Mouse (Mus musculus): ENCODE data around the gene Ephx1. TPM values are rescaled to one million over a fixed set of nuclear protein-coding genes. Genes with fewer than 3 reads are reported as not detected.

The Ephx1 gene
- polyA plus RNA-seq, 1 experiment from 2014 or later, result 3.6 TPM

Other genes with a start within 250 kb of the Ephx1 start
- gene H3f3a, start 207.0 kb downstream of the Ephx1 start, polyA plus RNA-seq (2015; fragmentation: Nextera tagmentation; extraction: Ambion mirVana), result 1,771 and 1,977 TPM in 2 replicates
- gene Sde2, start 169.8 kb downstream of the Ephx1 start, polyA plus RNA-seq (2015; fragmentation: Nextera tagmentation; extraction: Ambion mirVana), result 31.5 and 31.7 TPM in 2 replicates
- gene Lefty2, start 127.8 kb downstream of the Ephx1 start, polyA plus RNA-seq (2015; fragmentation: Nextera tagmentation; extraction: Ambion mirVana), result 0.05 and 0.09 TPM in 2 replicates
- 71.4 and 82.4 TPM in 2 replicates for gene Pycr2, start 116.6 kb downstream of the Ephx1 start, polyA plus RNA-seq (2015; fragmentation: Nextera tagmentation; extraction: Ambion mirVana)
- 2.2 and 2.4 TPM in 2 replicates for gene Lefty1, start 85.9 kb downstream of the Ephx1 start, polyA plus RNA-seq (2015; fragmentation: Nextera tagmentation; extraction: Ambion mirVana)
- gene Tmem63a, start 78.6 kb downstream of the Ephx1 start, polyA plus RNA-seq (2015; fragmentation: Nextera tagmentation; extraction: Ambion mirVana), result 15.0 and 15.8 TPM in 2 replicates
- not detected in 2 replicates for gene 9130409I23Rik, start 30.3 kb upstream of the Ephx1 start, polyA plus RNA-seq (2015; fragmentation: Nextera tagmentation; extraction: Ambion mirVana)
- gene Nvl, start 123.3 kb upstream of the Ephx1 start, polyA plus RNA-seq (2015; fragmentation: Nextera tagmentation; extraction: Ambion mirVana), result 23.4 and 24.4 TPM in 2 replicates
- gene Cnih4, start 123.8 kb upstream of the Ephx1 start, polyA plus RNA-seq (2015; fragmentation: Nextera tagmentation; extraction: Ambion mirVana), result 134 and 147 TPM in 2 replicates
- gene Wdr26, start 191.1 kb upstream of the Ephx1 start, polyA plus RNA-seq (2015; fragmentation: Nextera tagmentation; extraction: Ambion mirVana), result 30.2 and 33.0 TPM in 2 replicates